Mouse (Mus musculus) hindbrain, embryonic 11.5 days (tissue): Measurements from ENCODE around the gene Pcsk5. TPM values are rescaled to one million over a fixed set of nuclear protein-coding genes. Genes with fewer than 3 reads are reported as not detected.

Experiments used
- ATAC-seq: fragments of 200-750 bp; cut with Nextera tagmentation; 2 replicates; pipeline ENCODE4 v1.8.0; 2017; ENCODE audit warnings: mild to moderate bottlenecking, moderate TSS enrichment, moderate library complexity; ENCODE audit not compliant: low FRiP score
- DNase-seq: peaks from one replicate; pipeline ENCODE4 v3.0.0-alpha.2; 2015; ENCODE audit warnings: low spot score
- H3K27ac ChIP-seq: fragments of 300-500 bp; sonication (generic); 2 replicates; pipeline ENCODE4 v1.5.1; 2014; ENCODE audit warnings: mild to moderate bottlenecking, low read depth, low read length
- H3K27me3 ChIP-seq: fragments of 300-500 bp; sonication (generic); 2 replicates; pipeline ENCODE4 v1.6.1; 2014; ENCODE audit warnings: mild to moderate bottlenecking, low read length, moderate library complexity, mixed read lengths; ENCODE audit not compliant: control insufficient read depth, insufficient read depth
- H3K36me3 ChIP-seq: fragments of 300-500 bp; sonication (generic); 2 replicates; pipeline ENCODE4 v1.6.1; 2014; ENCODE audit warnings: mild to moderate bottlenecking, low read length, moderate library complexity, mixed read lengths; ENCODE audit not compliant: control insufficient read depth, insufficient read depth
- H3K4me1 ChIP-seq: fragments of 300-500 bp; sonication (generic); replicated peaks from 2 replicates; pipeline ENCODE4 v1.6.1; 2014; ENCODE audit warnings: low read length, mixed read lengths; ENCODE audit not compliant: control insufficient read depth, insufficient read depth
- H3K4me2 ChIP-seq: fragments of 300-500 bp; sonication (generic); replicated peaks from 2 replicates; pipeline ENCODE4 v1.6.1; 2014; ENCODE audit warnings: mild to moderate bottlenecking, low read depth, low read length
- H3K4me3 ChIP-seq: fragments of 300-500 bp; sonication (generic); 2 replicates; pipeline ENCODE4 v1.5.1; 2014; ENCODE audit warnings: low read depth, low read length
- H3K9ac ChIP-seq: fragments of 300-500 bp; sonication (generic); 2 replicates; pipeline ENCODE4 v1.6.1; 2014; ENCODE audit warnings: low read depth, low read length
- H3K9me3 ChIP-seq: fragments of 300-500 bp; sonication (generic); 2 replicates; pipeline ENCODE4 v1.6.1; 2016; ENCODE audit warnings: low read length; ENCODE audit not compliant: control insufficient read depth
- WGBS: fragments of 180-500 bp; shearing (Covaris S2); extraction: QIAGEN DNeasy Blood & Tissue Kit; methylation state at CpG from one replicate; pipeline ENCODE4 v1.1.7; 2014; 5-methylcytosine and 5-hydroxymethylcytosine counted together
- polyA plus RNA-seq: library from polyadenylated mRNA; unstranded; fragments of >200 nt; fragmentation: Nextera tagmentation; extraction: Ambion mirVana; gene quantifications from 2 replicates; pipeline ENCODE4 v1.2.1, GENCODE M21; 2014

Pcsk5 gene
- polyA plus RNA-seq, 1 experiment from 2014 or later = 5.3 TPM

DNA sequence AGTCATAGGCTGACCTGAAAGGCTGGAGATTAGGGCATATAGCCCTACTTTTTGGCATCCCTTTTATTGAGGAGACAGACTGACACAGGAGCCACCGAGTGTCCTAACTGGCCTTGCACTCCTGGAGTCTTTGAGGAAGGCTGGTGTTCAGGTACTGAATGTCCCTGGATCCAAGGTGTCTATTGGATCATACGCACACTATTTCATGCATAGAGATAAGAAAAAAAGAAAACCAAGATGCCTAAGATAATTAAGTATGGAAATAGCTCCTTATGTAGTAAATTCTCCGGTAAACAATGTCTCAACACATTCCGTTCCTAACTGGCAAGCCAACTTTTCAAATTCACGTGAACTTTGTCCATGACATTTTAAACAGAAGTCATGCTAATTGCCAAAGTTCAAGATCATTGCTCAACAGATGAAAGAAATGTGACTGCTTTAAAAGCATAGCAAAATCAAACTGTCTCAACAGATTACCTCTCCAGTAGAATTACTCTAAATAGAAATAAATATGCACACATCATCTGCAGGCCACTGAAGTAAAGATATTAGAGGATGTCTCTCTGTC is 45.9 kb downstream of the Pcsk5 start:
- H3K27ac ChIP-seq = no peak overlapping the region
- WGBS = 88% methylated on average over 5 of the region's 5 CpGs
- no peaks in the 10 kb centered on the region for H3K27me3 ChIP-seq
- no peak overlapping the region for H3K4me2 ChIP-seq
- ATAC-seq (no peak), DNase-seq (no peak)
- H3K4me1 ChIP-seq = no peaks in the 10 kb centered on the region
- H3K9me3 ChIP-seq = no peaks in the 10 kb centered on the region
- no peak overlapping the region for H3K9ac ChIP-seq
- no peak overlapping the region for H3K4me3 ChIP-seq
- no peaks in the 10 kb centered on the region for H3K36me3 ChIP-seq

DNA sequence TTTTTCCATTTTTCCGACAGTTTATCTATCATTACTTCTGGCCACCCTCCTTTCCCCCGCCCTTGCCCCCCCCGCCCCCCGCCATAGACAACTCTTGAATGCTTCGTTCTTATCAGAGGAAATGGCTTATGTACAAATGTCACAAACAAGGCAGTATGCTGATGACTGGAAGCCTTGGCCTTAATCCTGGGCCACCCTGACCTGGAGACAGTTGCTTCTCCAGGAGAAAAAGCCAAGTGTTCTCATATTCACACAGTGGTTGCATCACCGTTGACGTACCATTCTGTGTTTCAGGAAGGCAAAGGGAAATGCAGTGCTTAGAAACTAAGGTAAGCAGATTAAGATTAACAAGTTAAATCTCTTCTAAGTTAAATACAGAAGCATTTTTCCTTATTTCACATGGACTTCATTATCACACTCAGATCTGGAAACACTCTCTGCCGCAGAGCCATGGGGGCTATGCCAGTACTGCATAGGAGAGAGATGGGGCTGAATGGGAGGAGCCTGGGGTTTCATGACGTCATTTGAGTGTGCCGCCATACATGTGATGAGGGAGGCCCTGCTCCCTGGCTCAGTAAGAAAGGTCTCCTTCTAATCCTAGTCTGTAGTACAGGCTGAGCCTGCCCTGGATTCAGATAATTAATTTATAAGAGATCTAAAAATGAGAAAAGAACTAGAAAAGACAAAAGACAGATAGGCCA is 48.7 kb downstream of the Pcsk5 start:
- no peak overlapping the region for H3K9ac ChIP-seq
- H3K4me1 ChIP-seq = no peaks in the 10 kb centered on the region
- no peaks in the 10 kb centered on the region for H3K9me3 ChIP-seq
- no peaks in the 10 kb centered on the region for H3K27me3 ChIP-seq
- no peak overlapping the region for H3K27ac ChIP-seq
- DNase-seq (no peak), ATAC-seq (no peak)
- no peak overlapping the region for H3K4me2 ChIP-seq
- 87% methylated on average over 10 of the region's 10 CpGs for WGBS
- H3K36me3 ChIP-seq = no peaks in the 10 kb centered on the region
- no peak overlapping the region for H3K4me3 ChIP-seq

DNA sequence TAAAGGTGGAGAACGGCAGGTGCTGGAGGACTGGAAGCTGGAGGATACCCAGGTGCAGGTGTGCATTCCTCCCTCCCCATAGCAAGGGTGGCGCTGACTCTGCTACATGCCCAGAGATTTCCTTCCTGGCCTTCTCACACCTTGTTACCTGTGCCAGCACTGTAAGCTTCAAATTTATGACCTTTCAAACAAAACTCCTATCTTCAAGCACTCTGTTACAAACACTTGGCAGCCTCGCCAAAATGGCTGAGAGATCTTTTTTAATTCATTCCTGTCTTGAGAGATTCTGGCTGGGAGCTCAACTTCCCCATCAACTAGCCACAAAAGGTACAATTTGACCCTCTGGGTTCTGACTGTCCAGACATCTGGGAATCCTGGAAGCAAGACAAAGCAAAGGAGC is 50.7 kb downstream of the Pcsk5 start:
- Histone ChIP-seq H3K27ac (no peak overlapping the region), H3K4me3 (no peak overlapping the region), H3K9me3 (no peaks in the 10 kb centered on the region), H3K9ac (no peak overlapping the region), H3K36me3 (no peaks in the 10 kb centered on the region), H3K4me1 (no peaks in the 10 kb centered on the region), H3K27me3 (no peaks in the 10 kb centered on the region), H3K4me2 (no peak overlapping the region)
- ATAC-seq (no peak), DNase-seq (no peak)
- 86% methylated on average over 3 of the region's 3 CpGs for WGBS

DNA sequence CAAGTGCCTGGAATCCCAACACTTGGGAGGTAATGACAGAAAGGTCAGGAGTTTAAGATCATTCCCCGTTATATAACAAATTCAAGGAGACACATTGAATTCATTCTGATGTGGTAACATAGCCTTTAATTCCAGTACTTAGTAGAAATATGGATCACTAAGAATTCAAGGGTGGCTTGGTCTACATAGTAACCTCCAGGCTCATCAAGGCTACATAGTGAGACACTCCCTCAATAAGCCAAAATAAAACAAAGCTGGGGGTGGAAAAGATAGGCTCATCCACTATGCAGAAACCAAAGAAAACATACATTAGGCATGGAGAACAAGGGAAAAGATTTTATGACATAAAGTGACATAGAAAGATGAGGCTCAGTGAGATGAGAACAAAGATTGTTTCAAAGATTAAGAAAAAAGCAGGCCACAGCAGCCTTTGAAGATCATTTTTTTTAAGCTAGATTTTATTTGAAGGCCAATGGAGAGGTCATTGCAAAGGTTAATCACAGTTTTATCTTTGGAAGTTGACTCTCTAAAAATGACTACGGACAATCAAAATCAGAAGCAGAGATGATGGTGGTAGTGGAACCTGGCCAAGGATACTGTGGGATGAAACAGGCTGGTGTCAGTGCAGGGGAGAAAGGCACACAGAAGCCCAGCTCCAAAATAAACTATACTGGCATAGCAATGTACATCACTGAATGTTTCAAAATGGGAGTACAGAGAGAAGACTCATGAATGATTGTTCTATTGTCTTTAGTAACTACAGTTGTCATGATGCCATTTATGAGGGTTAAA is 52.8 kb downstream of the Pcsk5 start:
- Histone ChIP-seq H3K27ac (no peak overlapping the region), H3K4me2 (no peak overlapping the region), H3K4me3 (no peak overlapping the region), H3K9ac (no peak overlapping the region), H3K9me3 (no peaks in the 10 kb centered on the region), H3K36me3 (no peaks in the 10 kb centered on the region), H3K27me3 (no peaks in the 10 kb centered on the region), H3K4me1 (no peaks in the 10 kb centered on the region)
- 91% methylated on average over 2 of the region's 2 CpGs for WGBS
- DNase-seq (no peak), ATAC-seq (no peak)

DNA sequence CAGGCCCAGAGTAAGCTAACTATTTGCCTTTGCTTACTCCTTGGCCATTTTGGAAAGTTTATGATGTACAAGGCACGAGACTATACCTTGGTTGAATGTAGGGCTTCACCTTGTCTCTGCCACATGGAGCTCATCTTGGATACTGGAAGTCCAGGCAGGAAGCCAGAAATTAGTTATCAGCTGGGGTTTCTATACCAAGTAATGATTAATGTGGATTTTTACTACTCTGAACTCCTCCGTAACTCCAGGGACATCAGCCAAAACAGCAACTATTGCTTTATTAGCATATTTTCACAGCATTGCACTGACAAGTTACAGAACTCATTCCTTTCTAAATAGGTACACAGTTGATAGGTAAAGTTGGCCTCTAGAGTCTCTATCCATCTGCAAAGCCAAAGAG is 54.2 kb downstream of the Pcsk5 start:
- Histone ChIP-seq H3K9me3 (no peaks in the 10 kb centered on the region), H3K27ac (no peak overlapping the region), H3K4me1 (no peaks in the 10 kb centered on the region), H3K4me3 (no peak overlapping the region), H3K9ac (no peak overlapping the region), H3K27me3 (no peaks in the 10 kb centered on the region), H3K36me3 (no peaks in the 10 kb centered on the region), H3K4me2 (no peak overlapping the region)
- DNase-seq (no peak), ATAC-seq (no peak)
- WGBS = 89% methylated on average over 2 of the region's 2 CpGs

DNA sequence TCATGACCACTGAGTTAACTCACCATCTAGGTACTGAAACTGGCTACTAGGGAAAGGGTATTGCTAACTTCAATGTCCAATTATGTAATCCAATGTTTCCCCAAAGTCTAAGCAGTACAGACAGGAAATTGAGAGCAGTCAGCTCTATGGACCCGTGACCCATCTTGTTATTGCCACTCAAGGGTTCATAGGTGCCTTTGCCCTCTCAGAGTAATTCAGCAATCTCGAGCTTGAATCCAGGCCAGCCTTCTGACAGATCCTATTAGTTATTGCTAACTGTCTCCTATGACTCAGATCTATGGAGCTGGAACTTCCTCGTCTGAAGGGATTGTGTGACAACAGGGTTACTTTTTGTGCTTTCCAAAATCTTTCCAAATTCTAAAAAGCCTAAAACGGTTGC is 56.1 kb downstream of the Pcsk5 start:
- H3K36me3 ChIP-seq = no peaks in the 10 kb centered on the region
- H3K4me3 ChIP-seq = no peak overlapping the region
- H3K4me1 ChIP-seq = no peaks in the 10 kb centered on the region
- DNase-seq (no peak), ATAC-seq (no peak)
- H3K9ac ChIP-seq = no peak overlapping the region
- H3K27ac ChIP-seq = no peak overlapping the region
- no peaks in the 10 kb centered on the region for H3K27me3 ChIP-seq
- no peaks in the 10 kb centered on the region for H3K9me3 ChIP-seq
- WGBS = 87% methylated on average over 4 of the region's 4 CpGs
- no peak overlapping the region for H3K4me2 ChIP-seq

DNA sequence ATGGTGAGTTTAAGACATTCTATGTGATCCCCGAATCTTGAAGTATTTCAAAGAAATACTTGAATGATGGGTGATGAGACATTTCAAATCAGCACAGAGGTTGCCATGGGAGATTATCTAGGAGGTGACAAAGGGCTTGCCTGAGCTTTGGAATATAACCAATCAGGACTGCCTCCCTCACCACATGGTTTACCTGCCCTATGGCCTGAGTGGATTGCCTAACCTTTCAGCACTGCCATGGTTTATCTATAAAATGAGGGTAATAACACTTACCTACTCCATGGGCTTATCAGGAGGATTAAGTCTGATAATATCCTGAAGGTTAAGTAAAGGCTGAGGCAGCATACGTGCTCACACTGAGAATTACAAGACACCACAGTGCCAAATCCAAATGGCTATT is 61.5 kb downstream of the Pcsk5 start:
- Histone ChIP-seq H3K36me3 (no peaks in the 10 kb centered on the region), H3K9me3 (no peaks in the 10 kb centered on the region), H3K27me3 (no peaks in the 10 kb centered on the region), H3K9ac (no peak overlapping the region), H3K4me2 (no peak overlapping the region), H3K27ac (no peak overlapping the region), H3K4me3 (no peak overlapping the region), H3K4me1 (no peaks in the 10 kb centered on the region)
- ATAC-seq (no peak), DNase-seq (no peak)
- WGBS = 75% methylated on average over 2 of the region's 2 CpGs

DNA sequence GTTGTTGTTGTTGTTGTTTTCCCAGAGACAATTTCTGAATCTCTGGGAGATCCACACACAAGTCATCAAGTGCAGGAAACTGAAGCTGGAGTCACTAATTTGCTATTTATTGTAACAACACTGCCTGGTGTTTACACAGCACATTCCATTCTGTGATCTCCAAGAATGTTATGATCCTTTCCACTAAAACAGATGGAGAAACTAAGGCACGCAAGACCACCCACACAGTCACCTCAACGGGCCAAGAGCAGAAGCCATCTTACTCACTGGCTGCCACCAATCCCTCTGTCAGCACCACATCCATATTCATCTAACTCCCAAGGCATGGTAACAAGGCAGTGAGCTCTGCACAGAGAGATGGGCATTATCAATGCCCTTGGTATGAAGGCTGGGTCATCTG is 62.3 kb downstream of the Pcsk5 start:
- no peak overlapping the region for H3K4me3 ChIP-seq
- WGBS = 66% methylated on average over 2 of the region's 2 CpGs

DNA sequence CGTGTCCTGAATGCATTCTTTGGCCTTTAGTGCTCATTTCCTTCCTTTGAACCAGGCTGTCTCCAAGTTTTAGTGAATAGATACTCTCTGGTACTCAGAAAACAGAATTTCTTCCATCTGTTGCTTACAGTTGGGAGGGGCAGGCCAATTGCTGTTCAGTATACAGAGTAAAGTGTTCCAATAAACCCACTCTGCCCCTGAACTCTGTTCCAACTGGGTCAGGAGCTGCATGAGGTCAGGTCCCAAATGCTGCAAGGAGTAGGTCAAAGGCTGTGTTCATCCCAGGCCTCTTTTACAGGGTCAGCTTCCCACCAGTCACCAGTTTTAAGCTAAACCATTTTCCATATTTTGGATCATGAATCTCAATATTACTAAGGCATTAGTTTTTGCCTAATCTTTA is 63.4 kb downstream of the Pcsk5 start:
- H3K27me3 ChIP-seq = no peaks in the 10 kb centered on the region
- no peak for DNase-seq
- H3K4me2 ChIP-seq = no peak overlapping the region
- no peak for ATAC-seq
- no peak overlapping the region for H3K27ac ChIP-seq
- no peaks in the 10 kb centered on the region for H3K9me3 ChIP-seq
- WGBS = 63% methylated on average over 1 of the region's 1 CpGs
- no peaks in the 10 kb centered on the region for H3K4me1 ChIP-seq
- H3K4me3 ChIP-seq = no peak overlapping the region
- H3K9ac ChIP-seq = no peak overlapping the region
- H3K36me3 ChIP-seq = no peaks in the 10 kb centered on the region

More for the DNA sequence above, 62.3 kb downstream of the Pcsk5 start:
- no peak for DNase-seq
- H3K27ac ChIP-seq = no peak overlapping the region
- no peak overlapping the region for H3K4me2 ChIP-seq
- H3K27me3 ChIP-seq = no peaks in the 10 kb centered on the region
- H3K9me3 ChIP-seq = no peaks in the 10 kb centered on the region
- no peaks in the 10 kb centered on the region for H3K36me3 ChIP-seq
- ATAC-seq = no peak
- H3K9ac ChIP-seq = no peak overlapping the region
- no peaks in the 10 kb centered on the region for H3K4me1 ChIP-seq
